Mouse (Mus musculus) cerebellum, adult 2 months (tissue): ENCODE measurements around the gene Zfp146.

ENCODE experiments used
- CTCF ChIP-seq: fragments of 200-500 bp; IDR thresholded peaks from 2 replicates; pipeline ENCODE4 v1.5.1; 2011; ENCODE audit warnings: low read depth, mild to moderate bottlenecking, control low read depth, low read length, moderate library complexity, borderline replicate concordance; ENCODE audit not compliant: insufficient read depth
- POLR2A ChIP-seq: fragments of 200-500 bp; IDR thresholded peaks from 2 replicates; pipeline ENCODE4 v1.6.1; 2011; ENCODE audit warnings: low read length, control low read depth, borderline replicate concordance; ENCODE audit not compliant: insufficient read depth

DNA sequence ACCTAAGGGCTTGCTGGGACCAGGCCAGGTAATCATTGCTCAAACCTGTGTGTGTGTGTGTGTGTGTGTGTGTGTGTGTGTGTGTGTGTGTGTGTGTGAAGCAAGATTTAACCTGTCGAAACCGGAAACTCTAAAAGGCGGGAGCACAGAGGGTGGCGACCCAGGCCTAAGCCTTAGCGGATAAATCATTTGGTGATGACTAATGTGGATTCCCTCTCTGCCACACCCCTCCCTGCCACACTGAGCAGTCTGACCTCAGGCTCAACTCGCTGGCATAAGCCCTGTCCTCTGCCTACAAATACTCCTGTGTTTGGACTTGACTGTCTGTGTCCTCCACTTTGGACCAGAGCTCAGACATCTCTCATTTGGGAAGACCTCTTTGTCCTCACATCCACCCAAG is 26.6 kb upstream of the Zfp146 start:
- TF ChIP-seq POLR2A: no peak
- TF ChIP-seq CTCF: no peak
